ENCODE assay signal across 31 mouse cellular contexts in genomic region chr5:67629861-67630260, GRCm38 (mm10). TPM values are rescaled to one million over a fixed set of nuclear protein-coding genes. Genes with fewer than 3 reads are reported as not detected.
A peak's percentile ranks its signal among the peaks of the same experiment; 100 is the strongest.
DNase-seq lines count a peak whose midpoint lies in the region; ATAC-seq and TF ChIP-seq lines count a peak whose summit lies in the region.
"Had no signal": no experiment of that assay in that cellular context is flagged by ENCODE, and none has a peak within 500 bp of the region (broad histone marks: within the 10 kb centered on the region; RNA-seq: fewer than 3 reads in every experiment).

No protein-coding gene starts in this region.

- 85% methylated on average over 6 of the region's 6 CpGs for WGBS in intestine, embryonic 14.5 days
- WGBS in intestine, embryonic 15.5 days = 80% methylated on average over 6 of the region's 6 CpGs
- WGBS in midbrain, embryonic 10.5 days = 88% methylated on average over 6 of the region's 6 CpGs
- WGBS in midbrain, postnatal 0 days = 88% methylated on average over 6 of the region's 6 CpGs

- no peak overlapping the region for H3K4me2 ChIP-seq in intestine, embryonic 14.5 days (ENCODE audit: low read length)
- no peak overlapping the region for H3K4me2 ChIP-seq in intestine, embryonic 15.5 days (replicated peaks)
- no peak overlapping the region for H3K4me2 ChIP-seq in midbrain, postnatal 0 days (ENCODE audit: low read depth, low read length, poor library complexity, severe bottlenecking)
- H3K4me2 ChIP-seq: forebrain, embryonic 13.5 days; hindbrain, embryonic 12.5 days; liver, embryonic 12.5 days; neural tube, embryonic 12.5 days had no signal

- H3K9ac ChIP-seq in intestine, embryonic 14.5 days (ENCODE audit: low read length) = no peak overlapping the region
- H3K9ac ChIP-seq in intestine, embryonic 15.5 days = no peak overlapping the region
- H3K9ac ChIP-seq in midbrain, postnatal 0 days (replicated peaks; ENCODE audit: low read length, poor library complexity, severe bottlenecking) = no peak overlapping the region
- H3K9ac ChIP-seq: forebrain, embryonic 13.5 days; hindbrain, embryonic 12.5 days; liver, embryonic 12.5 days; liver, postnatal 0 days; neural tube, embryonic 12.5 days had no signal

- ATAC-seq in intestine, embryonic 14.5 days (replicated peaks; ENCODE audit: low FRiP score, low TSS enrichment, low read depth) = no peak
- ATAC-seq in intestine, embryonic 15.5 days = no peak
- ATAC-seq in midbrain, postnatal 0 days (ENCODE audit: low FRiP score) = no peak
- ATAC-seq in inflammation-experienced regulatory T-cells, adult 6 months = no peak
- ATAC-seq: forebrain, embryonic 13.5 days; intestine, embryonic 16.5 days; liver, embryonic 12.5 days; liver, postnatal 0 days; midbrain, embryonic 16.5 days; Patski had no signal

- no peak overlapping the region for H3K27ac ChIP-seq in intestine, embryonic 14.5 days (ENCODE audit: low read depth)
- H3K27ac ChIP-seq in intestine, embryonic 15.5 days = no peak overlapping the region
- 0 out of 2 replicates have a peak overlapping the region, but pooled peaks have one; percentile 34 for H3K27ac ChIP-seq in midbrain, embryonic 10.5 days (replicated peaks)
- H3K27ac ChIP-seq in midbrain, postnatal 0 days (ENCODE audit: low read depth, low read length) = no peak overlapping the region
- H3K27ac ChIP-seq: forebrain, embryonic 13.5 days; hindbrain, embryonic 12.5 days; layer of hippocampus, adult 2 months; left cerebral cortex, adult 2 months; liver, embryonic 12.5 days; macrophage; neural tube, embryonic 12.5 days had no signal

- peaks cover 3% of the 10 kb centered on the region; the same call in 1 of the 2 replicates for H3K4me1 ChIP-seq in intestine, embryonic 14.5 days (replicated peaks; ENCODE audit: control insufficient read depth, insufficient read depth, low read length)
- H3K4me1 ChIP-seq in intestine, embryonic 15.5 days (replicated peaks) = no peaks in the 10 kb centered on the region
- H3K4me1 ChIP-seq in midbrain, embryonic 10.5 days = peaks cover 49% of the 10 kb centered on the region
- H3K4me1 ChIP-seq in midbrain, postnatal 0 days (ENCODE audit: insufficient read depth, low read length) = no peaks in the 10 kb centered on the region

- DNase-seq in embryo, embryonic 10.5 days (ENCODE audit: low spot score) = peak; percentile 31
- DNase-seq in embryo, embryonic 9.5 days (ENCODE audit: extremely low spot score) = no peak
- DNase-seq in intestine, embryonic 14.5 days (ENCODE audit: low spot score) = peak; percentile 38
- DNase-seq in midbrain, embryonic 10.5 days (ENCODE audit: low spot score) = peak; percentile 11
- no peak for DNase-seq in midbrain, postnatal 0 days (ENCODE audit: low spot score)
- DNase-seq: adrenal gland, postnatal 10 days; cerebellum, adult 11 months; cerebellum, adult 9-10 months; cerebellum, postnatal 36 days; gastrocnemius, postnatal 10 days; heart, postnatal 14 days; kidney, adult 8-10 months; kidney, postnatal 14 days; liver, postnatal 0 days; lung, postnatal 10 days; right cerebral cortex, postnatal 4 days had no signal

- no peak for TF ChIP-seq CTCF in midbrain, postnatal 0 days (IDR thresholded peaks at IDR 0.05)

- no peaks in the 10 kb centered on the region for H3K9me3 ChIP-seq in intestine, embryonic 14.5 days (ENCODE audit: control insufficient read depth, low read length)
- no peaks in the 10 kb centered on the region for H3K9me3 ChIP-seq in intestine, embryonic 15.5 days
- H3K9me3 ChIP-seq in midbrain, embryonic 10.5 days (replicated peaks) = no peaks in the 10 kb centered on the region
- H3K9me3 ChIP-seq in midbrain, postnatal 0 days (ENCODE audit: low read length) = no peaks in the 10 kb centered on the region
- H3K9me3 ChIP-seq: forebrain, embryonic 13.5 days; G1E; hindbrain, embryonic 12.5 days; liver, embryonic 12.5 days; neural tube, embryonic 12.5 days had no signal

- no peaks in the 10 kb centered on the region for H3K36me3 ChIP-seq in intestine, embryonic 14.5 days (ENCODE audit: control insufficient read depth, insufficient read depth, low read length)
- H3K36me3 ChIP-seq in intestine, embryonic 15.5 days = no peaks in the 10 kb centered on the region
- H3K36me3 ChIP-seq in midbrain, embryonic 10.5 days = no peaks in the 10 kb centered on the region; the same call in 1 of the 2 replicates
- H3K36me3 ChIP-seq in midbrain, postnatal 0 days (ENCODE audit: insufficient read depth, low read length) = no peaks in the 10 kb centered on the region
- H3K36me3 ChIP-seq: hindbrain, embryonic 12.5 days; neural tube, embryonic 12.5 days had no signal

- no peak overlapping the region for H3K4me3 ChIP-seq in intestine, embryonic 14.5 days (ENCODE audit: low read depth, low read length)
- no peak overlapping the region for H3K4me3 ChIP-seq in intestine, embryonic 15.5 days (replicated peaks)
- H3K4me3 ChIP-seq in midbrain, embryonic 10.5 days = no peak overlapping the region
- H3K4me3 ChIP-seq in midbrain, postnatal 0 days (ENCODE audit: low read depth, low read length) = no peak overlapping the region
- H3K4me3 ChIP-seq: forebrain, embryonic 13.5 days; hindbrain, embryonic 12.5 days; layer of hippocampus, adult 2 months; left cerebral cortex, adult 2 months; liver, embryonic 12.5 days; myocyte; neural tube, embryonic 12.5 days had no signal

- H3K27me3 ChIP-seq in intestine, embryonic 14.5 days (replicated peaks; ENCODE audit: control insufficient read depth, insufficient read depth, low read length) = no peaks in the 10 kb centered on the region
- no peaks in the 10 kb centered on the region for H3K27me3 ChIP-seq in intestine, embryonic 15.5 days (replicated peaks)
- peaks cover 80% of the 10 kb centered on the region for H3K27me3 ChIP-seq in midbrain, embryonic 10.5 days (ENCODE audit: low read depth, poor library complexity, severe bottlenecking)
- H3K27me3 ChIP-seq in midbrain, postnatal 0 days (ENCODE audit: insufficient read depth, low read length) = no peaks in the 10 kb centered on the region; the same call in 1 of the 2 replicates
- H3K27me3 ChIP-seq: forebrain, embryonic 13.5 days; hindbrain, embryonic 12.5 days; liver, embryonic 12.5 days; neural tube, embryonic 12.5 days had no signal

RNA-seq across cellular contexts. Expression of gene Shisa3, which starts 22.2 kb away (rescaled TPM):
- polyA plus RNA-seq in intestine, embryonic 14.5 days (2014; fragmentation: Nextera tagmentation; extraction: Ambion mirVana) = 15.2 and 17.1 TPM in 2 replicates
- polyA plus RNA-seq in intestine, embryonic 15.5 days (2015; fragmentation: Nextera tagmentation; extraction: Ambion mirVana) = 15.0 and 15.2 TPM in 2 replicates
- 16.2 and 30.1 TPM in 2 replicates for polyA plus RNA-seq in midbrain, embryonic 10.5 days (2016; fragmentation: Nextera tagmentation; extraction: Ambion mirVana)
- 27.1 and 28.0 TPM in 2 replicates for total RNA-seq in midbrain, postnatal 0 days (2014; rRNA removed)
- 9.4 and 9.8 TPM in 2 replicates for polyA plus RNA-seq in midbrain, postnatal 0 days (2015; fragmentation: Nextera tagmentation; extraction: Ambion mirVana)
- under 1 TPM in 2 of 3 experiments, not detected in 1; 0.34 to 0.59 TPM for polyA plus RNA-seq in inflammation-experienced regulatory T-cells, adult 6 months (2017; shearing (Covaris generic))
- total RNA-seq: megakaryocyte-erythroid progenitor cell, adult 5-6 weeks had no signal
- polyA plus RNA-seq: G1E, macrophage, myocyte, Patski had no signal

Comparison
In these comparisons a context has a peak if more than half of its experiments do, and no peak if none do; other contexts are left out.
1. DNase-seq: peak in embryo, embryonic 10.5 days (single experiment), intestine, embryonic 14.5 days (single experiment) and midbrain, embryonic 10.5 days (single experiment); none in embryo, embryonic 9.5 days (single experiment) and midbrain, postnatal 0 days (single experiment).